ENCODE assay signal across 22 mouse cellular contexts in the genomic region with DNA sequence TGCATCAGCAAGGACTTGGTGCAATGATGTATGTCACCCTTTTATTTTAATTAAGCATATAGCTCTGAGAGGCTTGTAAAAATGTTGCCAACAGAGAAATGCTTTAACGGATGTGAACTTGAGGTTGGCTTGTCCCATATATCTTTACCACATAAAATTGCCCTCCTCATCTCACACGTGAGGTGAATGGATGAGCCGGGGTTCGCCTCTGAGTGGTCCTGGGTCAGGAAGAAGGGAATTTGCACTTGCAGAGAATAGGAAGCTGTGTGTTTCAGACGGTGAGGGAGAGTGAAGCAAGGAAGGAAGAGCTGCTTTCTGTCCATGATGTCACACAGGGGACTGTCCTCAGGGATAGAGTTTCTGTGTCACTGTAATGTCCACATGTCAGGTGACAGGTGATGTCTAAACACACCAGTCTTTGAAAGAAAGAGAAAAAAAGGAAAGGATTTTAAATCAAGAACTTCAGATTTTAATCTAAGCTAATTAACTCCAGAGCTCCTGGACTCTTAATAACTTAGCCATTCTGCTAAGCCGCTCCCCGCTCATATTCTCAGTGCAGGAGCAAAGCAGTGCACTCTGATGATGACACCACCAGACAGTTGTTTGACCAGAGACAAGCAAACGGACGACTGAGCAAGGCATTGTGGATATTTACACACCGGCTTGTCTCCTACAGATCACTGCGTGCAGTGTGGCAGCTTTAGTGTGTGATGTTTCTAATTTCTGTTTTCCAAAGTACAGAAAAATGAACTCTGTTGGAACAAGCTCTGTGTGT.
DNase-seq lines count a peak whose midpoint lies in the region; ATAC-seq and TF ChIP-seq lines count a peak whose summit lies in the region.
"Had no signal": no experiment of that assay in that cellular context is flagged by ENCODE, and none has a peak within 500 bp of the region (broad histone marks: within the 10 kb centered on the region; RNA-seq: fewer than 3 reads in every experiment).

No protein-coding gene starts in this region.

- no peak for DNase-seq in hindbrain, embryonic 11.5 days (ENCODE audit: low spot score)
- DNase-seq in liver, postnatal 0 days = no peak
- no peak for DNase-seq in adipocyte (ENCODE audit: low spot score)
- DNase-seq in embryo, embryonic 9.5 days (ENCODE audit: extremely low spot score) = no peak
- DNase-seq: adrenal gland, adult 2 months; adrenal gland, postnatal 36 days; cerebellum, adult 2 months; cerebellum, postnatal 10 days; embryo, embryonic 11 days; gastrocnemius, postnatal 10 days; heart, adult 18-20 months; heart, postnatal 4 days had no signal

- ATAC-seq in hindbrain, embryonic 11.5 days (ENCODE audit: low FRiP score) = no peak
- ATAC-seq in hindbrain, embryonic 13.5 days (ENCODE audit: low FRiP score) = no peak
- ATAC-seq in liver, postnatal 0 days = peak; percentile 91
- ATAC-seq in liver, embryonic 12.5 days = no peak
- ATAC-seq in limb, embryonic 13.5 days (ENCODE audit: low FRiP score, low read depth) = peak; percentile 32; the same call in 1 of the 2 replicates
- ATAC-seq: activated CD4-positive, CD25-positive, alpha-beta regulatory T cell, adult 4 months; forebrain, embryonic 16.5 days; hindbrain, embryonic 16.5 days had no signal

- H3K9ac ChIP-seq in hindbrain, embryonic 11.5 days (ENCODE audit: low read depth, low read length) = no peak overlapping the region
- no peak overlapping the region for H3K9ac ChIP-seq in hindbrain, embryonic 13.5 days
- no peak overlapping the region for H3K9ac ChIP-seq in liver, postnatal 0 days (replicated peaks)
- H3K9ac ChIP-seq in liver, embryonic 12.5 days = no peak overlapping the region
- no peak overlapping the region for H3K9ac ChIP-seq in limb, embryonic 13.5 days
- H3K9ac ChIP-seq: embryonic facial prominence, embryonic 12.5 days; forebrain, embryonic 12.5 days had no signal

- H3K4me3 ChIP-seq in hindbrain, embryonic 11.5 days (ENCODE audit: low read depth, low read length) = no peak overlapping the region
- no peak overlapping the region for H3K4me3 ChIP-seq in hindbrain, embryonic 13.5 days
- H3K4me3 ChIP-seq in liver, postnatal 0 days (ENCODE audit: low read depth, low read length) = no peak overlapping the region
- no peak overlapping the region for H3K4me3 ChIP-seq in liver, embryonic 12.5 days
- no peak overlapping the region for H3K4me3 ChIP-seq in limb, embryonic 13.5 days
- H3K4me3 ChIP-seq: embryonic facial prominence, embryonic 12.5 days; forebrain, embryonic 12.5 days; heart, embryonic 10.5 days had no signal

- 73% methylated on average over 11 of the region's 11 CpGs for WGBS in hindbrain, embryonic 11.5 days
- 63% methylated on average over 11 of the region's 11 CpGs for WGBS in hindbrain, embryonic 13.5 days
- WGBS in liver, postnatal 0 days (ENCODE audit: insufficient replicate concordance) = 56% methylated on average over 11 of the region's 11 CpGs
- 58% methylated on average over 11 of the region's 11 CpGs for WGBS in liver, embryonic 12.5 days (ENCODE audit: insufficient replicate concordance)
- WGBS in limb, embryonic 13.5 days = 33% methylated on average over 11 of the region's 11 CpGs

- no peaks in the 10 kb centered on the region for H3K36me3 ChIP-seq in hindbrain, embryonic 11.5 days (ENCODE audit: control insufficient read depth, insufficient read depth, low read length)
- no peaks in the 10 kb centered on the region for H3K36me3 ChIP-seq in hindbrain, embryonic 13.5 days
- H3K36me3 ChIP-seq in liver, postnatal 0 days (replicated peaks; ENCODE audit: insufficient read depth, low read length) = no peaks in the 10 kb centered on the region
- no peaks in the 10 kb centered on the region for H3K36me3 ChIP-seq in liver, embryonic 12.5 days
- H3K36me3 ChIP-seq in limb, embryonic 13.5 days = no peaks in the 10 kb centered on the region
- H3K36me3 ChIP-seq: embryonic facial prominence, embryonic 12.5 days; forebrain, embryonic 12.5 days; heart, embryonic 10.5 days had no signal

- H3K4me1 ChIP-seq in hindbrain, embryonic 11.5 days (replicated peaks; ENCODE audit: control insufficient read depth, insufficient read depth, low read length) = 0 out of 2 replicates have a peak, but pooled peaks cover 2% of the 10 kb centered on the region
- H3K4me1 ChIP-seq in hindbrain, embryonic 13.5 days (replicated peaks) = peaks cover 32% of the 10 kb centered on the region
- peaks cover 5% of the 10 kb centered on the region; the same call in 1 of the 2 replicates for H3K4me1 ChIP-seq in liver, postnatal 0 days (ENCODE audit: insufficient read depth)
- no peaks in the 10 kb centered on the region for H3K4me1 ChIP-seq in liver, embryonic 12.5 days
- H3K4me1 ChIP-seq in limb, embryonic 13.5 days = peaks cover 44% of the 10 kb centered on the region

- peak overlapping the region; percentile 27; the same call in 1 of the 2 replicates for H3K27ac ChIP-seq in hindbrain, embryonic 11.5 days (ENCODE audit: low read depth, low read length)
- no peak overlapping the region for H3K27ac ChIP-seq in hindbrain, embryonic 13.5 days
- no peak overlapping the region for H3K27ac ChIP-seq in liver, postnatal 0 days (ENCODE audit: low read depth)
- no peak overlapping the region for H3K27ac ChIP-seq in liver, embryonic 12.5 days
- no peak overlapping the region for H3K27ac ChIP-seq in limb, embryonic 13.5 days
- H3K27ac ChIP-seq: embryonic facial prominence, embryonic 12.5 days; forebrain, embryonic 12.5 days; heart, embryonic 10.5 days had no signal

- no peaks in the 10 kb centered on the region for H3K27me3 ChIP-seq in hindbrain, embryonic 11.5 days (ENCODE audit: control insufficient read depth, insufficient read depth, low read length)
- peaks cover 7% of the 10 kb centered on the region; the same call in 1 of the 2 replicates for H3K27me3 ChIP-seq in hindbrain, embryonic 13.5 days
- no peaks in the 10 kb centered on the region for H3K27me3 ChIP-seq in liver, postnatal 0 days (ENCODE audit: insufficient read depth, low read length)
- peaks cover 6% of the 10 kb centered on the region for H3K27me3 ChIP-seq in liver, embryonic 12.5 days (replicated peaks)
- no peaks in the 10 kb centered on the region for H3K27me3 ChIP-seq in limb, embryonic 13.5 days
- H3K27me3 ChIP-seq: Patski had no signal

- H3K4me2 ChIP-seq in hindbrain, embryonic 11.5 days (replicated peaks; ENCODE audit: low read depth, low read length) = no peak overlapping the region
- H3K4me2 ChIP-seq in hindbrain, embryonic 13.5 days = no peak overlapping the region
- H3K4me2 ChIP-seq in liver, postnatal 0 days (ENCODE audit: low read depth, low read length) = no peak overlapping the region
- no peak overlapping the region for H3K4me2 ChIP-seq in liver, embryonic 12.5 days
- H3K4me2 ChIP-seq in limb, embryonic 13.5 days (replicated peaks) = no peak overlapping the region
- H3K4me2 ChIP-seq: embryonic facial prominence, embryonic 12.5 days; forebrain, embryonic 12.5 days had no signal

- H3K9me3 ChIP-seq in hindbrain, embryonic 11.5 days (ENCODE audit: control insufficient read depth, low read length) = no peaks in the 10 kb centered on the region
- no peaks in the 10 kb centered on the region for H3K9me3 ChIP-seq in hindbrain, embryonic 13.5 days
- no peaks in the 10 kb centered on the region for H3K9me3 ChIP-seq in liver, postnatal 0 days (ENCODE audit: low read length)
- H3K9me3 ChIP-seq in liver, embryonic 12.5 days (replicated peaks) = no peaks in the 10 kb centered on the region
- H3K9me3 ChIP-seq in limb, embryonic 13.5 days = no peaks in the 10 kb centered on the region
- H3K9me3 ChIP-seq: embryonic facial prominence, embryonic 12.5 days; forebrain, embryonic 12.5 days; heart, embryonic 10.5 days had no signal

- TF ChIP-seq CTCF in liver, postnatal 0 days (IDR thresholded peaks at IDR 0.05; ENCODE audit: low read depth) = no peak

- no peak for TF ChIP-seq EP300 in liver, postnatal 0 days (IDR thresholded peaks at IDR 0.05; ENCODE audit: low read depth)

Comparison
In these comparisons a context has a peak if more than half of its experiments do, and no peak if none do; other contexts are left out.
1. ATAC-seq: peak in liver, postnatal 0 days (single experiment) and limb, embryonic 13.5 days (single experiment); none in hindbrain, embryonic 11.5 days (single experiment), hindbrain, embryonic 13.5 days (single experiment) and liver, embryonic 12.5 days (single experiment).